Mouse (Mus musculus) myocyte (in vitro differentiated cells): ENCODE results near the gene Fbxw15.
"Not testable (repeated sequence)": the region's sequence is repeated elsewhere in the genome, so short reads cannot be mapped to it uniquely, and the experiment has no call there.

ENCODE experiments used
- MAX ChIP-seq: IDR thresholded peaks from one replicate; pipeline ENCODE4 v1.6.1; 2011; ENCODE audit warnings: low read depth, mild to moderate bottlenecking, control low read depth
- POLR2A ChIP-seq: IDR thresholded peaks from one replicate; pipeline ENCODE4 v1.6.1; 2011; ENCODE audit warnings: low read depth, mild to moderate bottlenecking, control low read depth, moderate library complexity; ENCODE audit not compliant: insufficient read length
- USF1 ChIP-seq: IDR thresholded peaks from one replicate; pipeline ENCODE4 v1.6.1; 2011; ENCODE audit warnings: low read depth, mild to moderate bottlenecking, control low read depth, moderate library complexity

DNA sequence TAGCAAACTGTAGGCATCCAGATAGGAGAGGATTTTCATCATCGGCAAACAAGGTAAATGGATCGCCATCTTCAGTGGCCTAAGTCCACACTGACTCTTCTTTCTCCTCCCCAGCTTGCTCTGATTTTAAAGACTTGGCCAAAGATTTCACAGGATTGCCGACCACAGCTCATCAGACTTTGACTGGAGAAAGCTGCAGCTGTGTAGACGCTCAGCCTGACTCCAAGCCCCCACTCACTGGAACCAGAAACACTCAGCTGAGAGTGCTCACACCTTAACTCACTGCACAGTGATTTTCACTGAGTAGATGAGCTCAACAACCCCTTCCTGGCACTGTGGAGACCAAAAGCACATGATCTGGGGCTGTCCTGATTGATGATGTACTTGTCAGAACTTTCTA is at the start of gene Fbxw15:
- TF ChIP-seq USF1, MAX, POLR2A: not testable (repeated sequence)
